Mouse (Mus musculus) layer of hippocampus, adult 2 months (tissue): Measurements from ENCODE around the gene S100a11. TPM values are rescaled to one million over a fixed set of nuclear protein-coding genes. Genes with fewer than 3 reads are reported as not detected.
A peak's percentile ranks its signal among the peaks of the same experiment; 100 is the strongest.

Experiments used
- DNase-seq, 2 experiments: peaks; one replicate each; pipeline ENCODE4 v3.0.0; 2022; ENCODE audit warnings: low spot score in 2 of 2
- H3K27ac ChIP-seq: fragments of 200-600 bp; 2 replicates; pipeline ENCODE4 v1.8.1; 2022
- H3K4me3 ChIP-seq: fragments of 200-600 bp; 2 replicates; pipeline ENCODE4 v1.8.1; 2022; ENCODE audit warnings: mild to moderate bottlenecking
- CTCF ChIP-seq: fragments of 200-600 bp; conservative IDR thresholded peaks from 2 replicates; pipeline ENCODE4 v1.8.1; 2022; ENCODE audit warnings: antibody characterized with exemption, mild to moderate bottlenecking, moderate library complexity
- total RNA-seq, 2 experiments: library from RNA; stranded (reverse); gene quantifications; 2 replicates each; pipeline ENCODE4 v1.2.3; 2021

The S100a11 gene
- total RNA-seq, 2 experiments from 2014 or later: 6.8 to 7.4 TPM

DNA sequence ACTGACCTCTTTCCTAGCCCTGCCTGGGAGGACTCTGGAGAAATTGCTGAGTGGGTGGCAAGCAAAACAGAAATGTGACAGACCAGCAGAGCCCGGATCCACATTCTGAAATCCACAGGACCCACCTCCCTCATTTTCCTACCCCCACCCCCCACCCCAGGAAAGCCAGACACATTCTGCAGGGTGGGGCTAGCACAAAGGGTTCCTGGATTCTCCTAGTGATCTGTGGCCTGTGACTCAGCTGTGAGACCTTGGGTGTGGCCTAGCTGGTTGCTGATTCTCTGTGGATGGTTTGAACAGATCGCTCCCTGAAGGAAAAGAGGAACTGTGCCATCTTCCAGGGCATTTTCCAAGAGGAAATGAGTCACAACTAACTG, 35.6 kb downstream of the S100a11 start:
- no peak for TF ChIP-seq CTCF
- Histone ChIP-seq H3K4me3 (peak overlapping the region; percentile 68), H3K27ac (peak overlapping the region; percentile 59; the same call in 1 of the 2 replicates)
- DNase-seq: no peak

DNA sequence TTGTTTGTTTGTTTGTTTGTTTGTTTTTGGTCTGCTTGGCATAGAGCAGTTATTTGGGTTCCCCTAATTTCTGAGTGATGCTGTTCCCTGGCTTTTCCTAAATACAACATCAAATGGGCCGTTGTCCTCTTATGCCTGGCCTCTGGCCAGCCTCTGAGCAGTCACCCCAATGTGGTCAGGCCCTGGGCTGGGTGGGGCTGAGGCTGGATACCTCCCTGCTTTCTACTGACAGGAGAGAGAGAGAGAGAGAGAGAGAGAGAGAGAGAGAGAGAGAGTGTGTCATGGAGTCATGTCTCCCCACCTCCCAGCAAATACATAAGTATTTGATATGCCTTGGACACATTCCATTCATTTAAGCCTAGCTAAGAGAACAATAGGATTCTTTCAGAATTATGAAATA, 36.3 kb downstream of the S100a11 start:
- no peak overlapping the region for H3K27ac ChIP-seq
- no peak for TF ChIP-seq CTCF
- DNase-seq: no peak
- no peak overlapping the region for H3K4me3 ChIP-seq

DNA sequence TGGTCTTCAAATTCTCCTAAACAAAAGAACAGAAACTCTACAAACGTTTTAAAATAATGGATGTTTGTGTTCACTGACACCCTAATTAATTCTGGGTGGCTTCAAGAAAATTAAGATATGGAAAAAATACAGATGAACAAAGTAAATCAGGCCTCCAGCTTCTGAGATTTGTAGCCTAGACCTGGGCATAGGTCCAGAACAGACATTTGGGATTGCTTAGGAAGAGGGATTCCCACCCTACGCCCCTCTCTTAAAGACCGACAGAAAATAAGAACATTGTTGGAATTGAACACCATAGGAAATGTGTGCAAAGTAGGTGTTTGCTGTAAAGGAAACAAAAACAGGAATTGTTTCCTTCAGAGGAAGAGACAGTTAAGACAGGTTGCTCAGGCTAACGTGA, 37.2 kb downstream of the S100a11 start:
- H3K4me3 ChIP-seq: no peak overlapping the region
- TF ChIP-seq CTCF: no peak
- no peak overlapping the region for H3K27ac ChIP-seq
- no peak for DNase-seq

DNA sequence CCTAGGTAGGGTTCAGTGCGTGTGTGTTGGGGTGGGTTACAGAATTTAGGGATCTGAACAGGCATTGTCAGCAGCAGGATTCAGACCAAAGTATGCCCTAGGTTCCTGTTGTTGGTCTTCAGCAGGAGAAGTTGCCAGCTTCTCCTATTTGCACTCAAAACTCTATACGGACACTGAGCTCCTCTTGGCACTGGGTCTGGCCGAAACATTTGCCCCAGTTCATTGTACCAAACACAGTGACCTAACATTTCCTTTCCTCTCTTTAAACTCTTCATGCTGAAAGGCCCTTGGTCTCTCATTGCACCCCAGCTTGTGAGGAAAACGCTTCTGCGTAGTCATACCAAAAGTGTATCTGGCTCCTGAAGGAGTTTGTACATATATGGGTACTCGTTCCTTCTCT, 39.7 kb downstream of the S100a11 start:
- no peak for TF ChIP-seq CTCF
- Histone ChIP-seq H3K4me3 (no peak overlapping the region), H3K27ac (no peak overlapping the region)
- no peak for DNase-seq

DNA sequence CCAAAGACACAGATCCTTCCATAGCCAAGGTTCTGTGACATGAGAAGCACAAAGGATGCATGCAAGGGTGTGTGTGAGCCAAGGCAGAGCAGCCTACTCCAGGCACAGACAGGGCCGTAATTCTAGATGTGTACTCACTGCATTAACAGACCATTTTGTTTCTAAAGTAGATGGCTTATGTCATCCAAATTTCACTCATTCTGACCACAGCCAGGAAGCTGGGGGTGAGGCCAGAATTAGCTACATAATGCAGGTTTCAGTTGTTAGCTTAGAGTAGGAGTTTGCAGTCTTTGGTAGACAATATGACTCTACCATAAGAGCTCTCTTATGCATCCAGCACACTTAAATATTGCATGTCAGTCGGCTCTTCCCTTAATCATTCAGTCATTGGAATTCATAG, 42.1 kb downstream of the S100a11 start:
- H3K4me3 ChIP-seq: no peak overlapping the region
- no peak for TF ChIP-seq CTCF
- H3K27ac ChIP-seq: no peak overlapping the region
- DNase-seq: no peak

DNA sequence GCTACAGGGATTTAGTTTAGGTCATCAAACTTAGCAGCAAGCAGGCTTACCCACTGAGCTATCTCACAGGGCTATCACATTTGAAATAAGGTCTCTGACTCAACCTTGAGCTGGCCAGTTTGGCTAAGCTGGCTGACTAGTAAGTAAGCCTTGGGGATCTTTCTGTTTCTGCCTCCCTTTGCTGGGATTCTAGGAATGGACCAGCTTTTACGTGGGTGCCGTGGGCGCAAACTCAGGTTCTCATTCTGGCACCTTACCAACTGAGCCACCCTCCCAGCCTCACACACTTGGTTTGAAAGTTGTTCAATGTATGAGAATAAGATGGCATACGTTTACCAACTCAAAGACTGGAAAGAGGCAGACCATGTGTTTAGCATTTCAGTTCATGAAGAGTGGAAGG, 42.9 kb downstream of the S100a11 start:
- DNase-seq: no peak
- Histone ChIP-seq H3K27ac (no peak overlapping the region), H3K4me3 (no peak overlapping the region)
- no peak for TF ChIP-seq CTCF

DNA sequence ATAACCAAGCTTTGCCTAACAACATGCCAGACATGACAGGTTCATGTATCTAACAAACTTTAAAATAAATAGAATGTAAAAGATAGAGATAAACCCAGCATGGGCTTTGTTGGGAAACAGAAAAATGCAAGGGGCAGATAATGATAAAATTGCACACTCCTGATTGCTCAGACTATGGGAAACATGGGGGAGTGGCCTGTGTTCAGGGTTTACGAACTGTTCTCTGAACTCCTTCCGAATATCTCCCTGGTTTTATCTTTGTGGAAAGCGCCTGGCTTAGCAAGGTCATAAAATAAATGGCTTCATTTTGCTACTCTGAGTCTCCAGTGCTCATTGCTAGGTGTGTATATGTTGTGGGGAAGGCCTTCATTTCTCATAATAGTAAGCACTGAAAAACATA, 46.6 kb downstream of the S100a11 start:
- Histone ChIP-seq H3K4me3 (no peak overlapping the region), H3K27ac (no peak overlapping the region)
- no peak for TF ChIP-seq CTCF
- no peak for DNase-seq

DNA sequence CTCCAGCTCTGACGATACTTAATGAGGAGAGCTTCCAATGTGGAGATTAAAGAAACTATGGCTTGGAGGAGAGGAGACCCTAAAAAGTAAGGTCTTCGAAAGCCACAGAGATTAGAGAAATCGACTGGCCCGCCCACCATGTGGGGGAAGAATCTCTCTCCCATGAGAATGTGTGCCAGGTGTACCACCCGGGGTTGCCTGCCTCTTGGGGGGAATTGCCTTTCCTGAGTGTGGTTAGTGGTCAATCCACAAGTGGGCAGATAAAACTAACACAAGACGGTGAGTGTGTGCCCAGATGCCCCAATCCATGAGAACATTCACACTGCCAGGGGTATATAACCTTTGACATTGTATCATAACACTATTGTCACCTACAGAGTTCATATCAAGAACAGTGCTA, 47.4 kb downstream of the S100a11 start:
- Histone ChIP-seq H3K4me3 (no peak overlapping the region), H3K27ac (no peak overlapping the region)
- DNase-seq: no peak
- no peak for TF ChIP-seq CTCF

DNA sequence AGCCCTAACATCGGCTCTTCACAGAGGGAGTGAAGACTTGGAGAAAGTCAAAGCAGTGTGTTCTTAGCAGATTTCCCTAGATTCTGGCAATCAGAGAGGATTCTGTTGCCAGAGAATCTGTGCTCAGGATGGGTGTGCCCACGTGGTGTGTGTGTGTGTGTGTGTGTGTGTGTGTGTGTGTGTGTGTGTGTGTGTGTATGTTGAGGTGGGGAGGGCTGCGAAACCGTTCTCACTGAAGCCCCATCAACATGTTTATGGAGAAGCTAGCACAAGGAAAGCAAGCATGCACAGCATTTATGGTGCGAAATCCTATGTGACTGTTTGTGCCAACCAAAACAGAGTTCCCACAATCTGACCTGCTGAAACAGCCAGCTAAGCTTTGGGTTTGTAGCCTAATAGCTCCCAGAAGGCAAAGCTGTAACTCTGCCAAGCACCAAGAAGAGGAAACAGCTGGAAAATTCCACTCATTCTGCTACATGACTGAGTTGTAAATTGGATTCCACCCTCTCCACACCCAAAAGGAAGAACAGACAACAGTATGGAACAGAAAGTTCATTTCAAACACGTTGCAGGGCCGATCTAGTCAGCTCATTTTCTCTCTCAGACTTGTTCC, 48.2 kb downstream of the S100a11 start:
- DNase-seq: peak; percentile 44 to 66
- no peak for TF ChIP-seq CTCF
- Histone ChIP-seq H3K27ac (peak overlapping the region; percentile 53; the same call in 1 of the 2 replicates), H3K4me3 (no peak overlapping the region)

DNA sequence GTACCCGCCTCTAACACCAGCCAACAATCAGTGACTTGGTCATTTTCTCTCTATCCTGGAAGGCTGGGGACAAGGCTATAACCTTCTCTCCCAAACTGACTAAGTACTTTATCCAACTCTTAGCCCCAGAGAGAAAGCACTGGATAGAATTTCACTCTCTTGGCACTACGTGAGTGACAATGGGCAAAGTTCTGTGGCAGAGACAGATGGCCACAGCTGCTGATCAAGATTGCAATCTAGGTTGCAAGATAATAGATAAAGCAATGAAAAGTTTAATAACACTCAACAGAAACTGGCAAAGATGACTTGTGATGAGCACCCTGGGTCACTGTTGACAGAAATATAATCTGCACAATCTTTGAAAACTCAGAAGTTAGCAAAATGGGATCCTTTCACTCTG, 48.8 kb downstream of the S100a11 start:
- no peak overlapping the region for H3K27ac ChIP-seq
- no peak for DNase-seq
- no peak overlapping the region for H3K4me3 ChIP-seq
- no peak for TF ChIP-seq CTCF

DNA sequence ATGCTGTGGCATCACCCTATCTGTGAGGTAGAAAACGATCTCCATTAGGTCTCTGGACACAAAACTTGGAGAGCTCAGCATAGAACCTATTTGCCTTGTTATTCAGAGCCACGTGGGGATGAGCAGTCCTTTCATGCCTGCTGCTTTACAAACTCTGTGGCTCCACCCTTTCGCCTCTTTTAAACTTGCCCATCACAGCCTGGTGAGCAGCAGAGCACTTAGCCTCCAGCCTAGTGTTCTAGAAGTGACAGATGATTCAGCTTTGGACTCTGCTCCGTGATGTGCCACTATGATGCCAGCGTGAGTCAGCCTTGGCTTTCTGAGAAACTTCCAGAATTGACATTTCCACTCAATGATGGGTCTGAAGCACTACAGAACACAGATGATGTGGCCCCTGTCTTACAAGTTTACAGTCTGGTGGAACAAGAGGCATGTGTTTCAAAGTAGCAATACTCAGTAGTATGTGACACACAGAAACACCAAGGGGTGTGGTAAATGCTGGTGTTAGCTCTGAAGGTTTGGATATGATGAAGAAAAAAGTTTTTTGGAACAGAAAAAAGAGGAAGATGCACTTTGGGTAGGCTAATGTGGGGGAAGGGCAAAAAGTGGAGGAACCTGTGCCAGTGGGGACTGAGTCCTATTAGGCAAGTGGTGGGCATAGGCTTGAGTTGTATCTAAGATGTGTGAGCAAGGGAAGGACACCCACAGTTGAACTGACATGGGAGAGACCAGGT, 51.9 kb downstream of the S100a11 start:
- TF ChIP-seq CTCF: no peak
- no peak overlapping the region for H3K4me3 ChIP-seq
- H3K27ac ChIP-seq: no peak overlapping the region
- no peak for DNase-seq

Other genes starting within 250 kb of the S100a11 start
- gene Flg, start 247.0 kb upstream of the S100a11 start, total RNA-seq: not detected
- gene Hrnr, start 200.7 kb upstream of the S100a11 start, total RNA-seq: not detected
- not detected for gene Rptn, start 126.8 kb upstream of the S100a11 start, total RNA-seq
- gene Tchh, start 78.2 kb upstream of the S100a11 start, total RNA-seq: 1 to 10 TPM; 1.4 to 1.6 TPM
- not detected for gene Tchhl1, start 51.7 kb upstream of the S100a11 start, total RNA-seq
- gene S100a10, start 34.6 kb downstream of the S100a11 start, total RNA-seq: 10 to 100 TPM; 18.7 to 23.6 TPM
- gene Tdpoz2, start 132.2 kb downstream of the S100a11 start, total RNA-seq: not detected
- not detected for gene Tdpoz1, start 155.8 kb downstream of the S100a11 start, total RNA-seq
- not detected for gene Gm37596, start 172.6 kb downstream of the S100a11 start, total RNA-seq